Mouse (Mus musculus) limb, embryonic 11.5 days (tissue): ENCODE measurements around the gene Ros1. TPM values are rescaled to one million over a fixed set of nuclear protein-coding genes. Genes with fewer than 3 reads are reported as not detected.

ENCODE experiments used
- ATAC-seq: fragments of 200-750 bp; cut with Nextera tagmentation; 2 replicates; pipeline ENCODE4 v1.8.0; 2017; ENCODE audit warnings: low read depth; ENCODE audit not compliant: insufficient number of reproducible peaks, low FRiP score, low TSS enrichment
- DNase-seq: peaks from one replicate; pipeline ENCODE4 v3.0.0-alpha.2; 2015; ENCODE audit warnings: low spot score
- H3K27ac ChIP-seq: fragments of 300-500 bp; sonication (generic); replicated peaks from 2 replicates; pipeline ENCODE4 v1.5.1; 2014; ENCODE audit warnings: low read depth, mild to moderate bottlenecking, low read length
- H3K27me3 ChIP-seq: fragments of 300-500 bp; sonication (generic); 2 replicates; pipeline ENCODE4 v1.6.1; 2014; ENCODE audit warnings: mild to moderate bottlenecking, low read length, mixed read lengths; ENCODE audit not compliant: control insufficient read depth, insufficient read depth
- H3K36me3 ChIP-seq: fragments of 300-500 bp; sonication (generic); 2 replicates; pipeline ENCODE4 v1.6.1; 2014; ENCODE audit warnings: mild to moderate bottlenecking, low read length, moderate library complexity, mixed read lengths; ENCODE audit not compliant: control insufficient read depth, insufficient read depth
- H3K4me1 ChIP-seq: fragments of 300-500 bp; sonication (generic); 2 replicates; pipeline ENCODE4 v1.6.1; 2014; ENCODE audit warnings: low read length, mixed read lengths; ENCODE audit not compliant: control insufficient read depth, insufficient read depth
- H3K4me2 ChIP-seq: fragments of 300-500 bp; sonication (generic); 2 replicates; pipeline ENCODE4 v1.6.1; 2014; ENCODE audit warnings: low read depth, mild to moderate bottlenecking, moderate library complexity; ENCODE audit not compliant: severe bottlenecking
- H3K4me3 ChIP-seq: fragments of 300-500 bp; sonication (generic); 2 replicates; pipeline ENCODE4 v1.5.1; 2014; ENCODE audit warnings: low read depth, low read length
- H3K9ac ChIP-seq: fragments of 300-500 bp; sonication (generic); 2 replicates; pipeline ENCODE4 v1.6.1; 2014; ENCODE audit warnings: mild to moderate bottlenecking, low read length
- H3K9me3 ChIP-seq: fragments of 300-500 bp; sonication (generic); 2 replicates; pipeline ENCODE4 v1.6.1; 2016; ENCODE audit warnings: low read length; ENCODE audit not compliant: control insufficient read depth
- WGBS: fragments of 180-500 bp; shearing (Covaris S2); extraction: QIAGEN DNeasy Blood & Tissue Kit; methylation state at CpG from one replicate; pipeline ENCODE4 v1.1.7; 2014; 5-methylcytosine and 5-hydroxymethylcytosine counted together
- polyA plus RNA-seq: library from polyadenylated mRNA; unstranded; fragments of >200 nt; fragmentation: Nextera tagmentation; extraction: Ambion mirVana; gene quantifications from 2 replicates; pipeline ENCODE4 v1.2.1, GENCODE M21; 2014

Ros1 gene
- polyA plus RNA-seq, 1 experiment from 2014 or later, result not detected

- Histone ChIP-seq H3K4me1 (peaks cover 6% of the 10 kb centered on the region), H3K27ac (no peak overlapping the region), H3K9ac (0 out of 2 replicates have a peak overlapping the region, but pooled peaks have one; percentile 27), H3K9me3 (no peaks in the 10 kb centered on the region), H3K4me3 (peak overlapping the region; percentile 64), H3K36me3 (no peaks in the 10 kb centered on the region), H3K4me2 (peak overlapping the region; percentile 74), H3K27me3 (no peaks in the 10 kb centered on the region)
- WGBS, result 13% methylated on average over 21 of the region's 21 CpGs
- 0 out of 2 replicates have a peak, but pooled peaks have one; percentile 10 for ATAC-seq
- peak; percentile 52 for DNase-seq
Measured at GRCm38 (mm10) chr10:52232196-52233176, 37.4 kb upstream of the Ros1 start.

GRCm38 (mm10) chr10:52219600-52219999 lies 24.6 kb upstream of the Ros1 start:
- Histone ChIP-seq H3K9me3 (no peaks in the 10 kb centered on the region), H3K27ac (no peak overlapping the region), H3K4me1 (no peaks in the 10 kb centered on the region), H3K36me3 (no peaks in the 10 kb centered on the region), H3K4me3 (no peak overlapping the region), H3K4me2 (no peak overlapping the region), H3K9ac (no peak overlapping the region), H3K27me3 (no peaks in the 10 kb centered on the region)
- ATAC-seq, result no peak
- 76% methylated on average over 3 of the region's 3 CpGs for WGBS
- DNase-seq, result no peak

- Histone ChIP-seq H3K4me2 (no peak overlapping the region), H3K36me3 (no peaks in the 10 kb centered on the region), H3K9ac (no peak overlapping the region), H3K9me3 (no peaks in the 10 kb centered on the region), H3K27ac (no peak overlapping the region), H3K4me3 (no peak overlapping the region), H3K4me1 (no peaks in the 10 kb centered on the region), H3K27me3 (no peaks in the 10 kb centered on the region)
- 54% methylated on average over 7 of the region's 7 CpGs for WGBS
- DNase-seq, result no peak
- ATAC-seq, result no peak
Measured at GRCm38 (mm10) chr10:52217564-52217934, 22.5 kb upstream of the Ros1 start.

GRCm38 (mm10) chr10:52216797-52217563 lies 21.9 kb upstream of the Ros1 start:
- no peak overlapping the region for H3K4me3 ChIP-seq
- H3K9me3 ChIP-seq, result no peaks in the 10 kb centered on the region
- H3K27me3 ChIP-seq, result no peaks in the 10 kb centered on the region
- H3K4me2 ChIP-seq, result no peak overlapping the region
- DNase-seq (peak; percentile 65), ATAC-seq (no peak; the same call in 1 of the 2 replicates)
- no peak overlapping the region for H3K9ac ChIP-seq
- H3K27ac ChIP-seq, result no peak overlapping the region
- 26% methylated on average over 7 of the region's 7 CpGs for WGBS
- no peaks in the 10 kb centered on the region for H3K4me1 ChIP-seq
- no peaks in the 10 kb centered on the region for H3K36me3 ChIP-seq

- WGBS, result 60% methylated on average over 2 of the region's 2 CpGs
- DNase-seq, result no peak
Measured at GRCm38 (mm10) chr10:52215267-52215818, 20.3 kb upstream of the Ros1 start.

GRCm38 (mm10) chr10:52204006-52204405 lies 9.0 kb upstream of the Ros1 start:
- no peaks in the 10 kb centered on the region for H3K4me1 ChIP-seq
- no peaks in the 10 kb centered on the region for H3K9me3 ChIP-seq
- H3K4me3 ChIP-seq, result no peak overlapping the region
- ATAC-seq (no peak), DNase-seq (no peak)
- no peaks in the 10 kb centered on the region for H3K27me3 ChIP-seq
- no peaks in the 10 kb centered on the region for H3K36me3 ChIP-seq
- 89% methylated on average over 2 of the region's 2 CpGs for WGBS
- H3K4me2 ChIP-seq, result no peak overlapping the region
- no peak overlapping the region for H3K9ac ChIP-seq
- H3K27ac ChIP-seq, result no peak overlapping the region

More at GRCm38 (mm10) chr10:52215267-52215818, 20.3 kb upstream of the Ros1 start:
- Histone ChIP-seq H3K9me3 (no peaks in the 10 kb centered on the region), H3K36me3 (no peaks in the 10 kb centered on the region), H3K4me2 (no peak overlapping the region), H3K27ac (no peak overlapping the region), H3K9ac (no peak overlapping the region), H3K4me3 (no peak overlapping the region), H3K27me3 (no peaks in the 10 kb centered on the region), H3K4me1 (no peaks in the 10 kb centered on the region)
- ATAC-seq, result no peak

- H3K27ac ChIP-seq, result no peak overlapping the region
- no peaks in the 10 kb centered on the region for H3K27me3 ChIP-seq
- H3K36me3 ChIP-seq, result no peaks in the 10 kb centered on the region
- no peaks in the 10 kb centered on the region for H3K9me3 ChIP-seq
- no peak overlapping the region for H3K4me3 ChIP-seq
- H3K4me2 ChIP-seq, result no peak overlapping the region
- H3K4me1 ChIP-seq, result no peaks in the 10 kb centered on the region
- 89% methylated on average over 4 of the region's 4 CpGs for WGBS
- no peak overlapping the region for H3K9ac ChIP-seq
- ATAC-seq, result no peak
- DNase-seq, result no peak
Measured at GRCm38 (mm10) chr10:52185900-52186299, 9.1 kb downstream of the Ros1 start.

- Histone ChIP-seq H3K9ac (no peak overlapping the region), H3K36me3 (no peaks in the 10 kb centered on the region), H3K27ac (no peak overlapping the region), H3K4me3 (no peak overlapping the region), H3K4me1 (no peaks in the 10 kb centered on the region), H3K9me3 (no peaks in the 10 kb centered on the region), H3K4me2 (no peak overlapping the region), H3K27me3 (no peaks in the 10 kb centered on the region)
- DNase-seq (no peak), ATAC-seq (no peak)
- WGBS, result 88% methylated on average over 3 of the region's 3 CpGs
Measured at GRCm38 (mm10) chr10:52182878-52183277, 12.2 kb downstream of the Ros1 start.
